Mouse (Mus musculus) liver, adult 2 months (tissue): ENCODE results near the gene Tacr1.

Source experiments
- CTCF ChIP-seq: fragments of 200-500 bp; IDR thresholded peaks from 2 replicates; pipeline ENCODE4 v1.5.1; 2011; ENCODE audit warnings: low read depth, low read length, control low read depth
- POLR2A ChIP-seq: fragments of 200-500 bp; IDR thresholded peaks from 2 replicates; pipeline ENCODE4 v1.6.1; 2011; ENCODE audit warnings: low read length, control low read depth; ENCODE audit not compliant: insufficient read depth; ENCODE audit errors: extremely low read depth

DNA sequence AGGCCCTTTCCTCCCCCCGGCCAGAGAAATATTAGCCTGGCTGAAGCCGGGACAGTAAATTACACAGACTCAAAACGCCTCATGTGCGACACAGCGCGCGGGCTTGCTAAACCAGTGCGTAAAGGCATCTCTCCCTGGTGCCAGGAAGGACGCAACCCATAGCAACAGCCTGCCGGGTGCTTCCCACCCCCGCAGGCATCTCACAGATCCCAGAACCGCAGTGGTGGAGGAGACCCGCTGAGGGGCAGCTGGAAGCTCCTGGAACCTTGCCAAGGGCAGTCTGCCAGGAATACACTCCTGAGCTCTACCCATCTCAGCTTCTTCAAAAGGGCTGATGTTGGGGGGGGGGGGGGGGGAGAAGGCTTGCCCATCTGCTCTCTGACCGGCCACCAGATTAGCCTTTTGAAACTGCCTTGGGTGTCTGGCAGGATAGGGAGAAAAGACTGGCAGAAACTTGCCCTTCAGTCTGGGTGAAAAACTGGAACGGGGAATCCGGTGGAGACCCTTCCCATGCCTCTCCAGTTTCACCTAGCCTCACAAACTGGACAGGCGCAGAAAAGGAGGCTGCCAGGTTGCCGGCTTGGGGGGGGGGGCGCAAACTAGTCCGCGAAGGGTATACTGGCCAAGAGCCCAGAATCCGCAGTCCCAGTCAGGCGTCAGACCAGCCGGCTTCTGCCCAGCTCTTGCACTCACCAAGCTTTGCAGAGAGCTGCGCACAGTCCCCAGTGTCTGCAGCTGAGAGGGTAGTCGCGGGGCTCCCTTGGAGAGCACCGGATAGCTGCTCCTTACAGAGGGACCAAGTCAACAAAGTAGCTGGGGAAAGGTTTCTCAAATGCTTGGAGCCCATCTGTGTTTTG lies at the start of gene Tacr1:
- no peak for TF ChIP-seq CTCF
- TF ChIP-seq POLR2A, result no peak
